Mouse (Mus musculus) ES-Bruce4 (cell line): Measurements from ENCODE around the gene Slc25a48. TPM values are rescaled to one million over a fixed set of nuclear protein-coding genes. Genes with fewer than 3 reads are reported as not detected.

Experiments
- H3K27ac ChIP-seq: 2 replicates; pipeline ENCODE4 v1.5.1; 2012; ENCODE audit warnings: low read length, inconsistent platforms; ENCODE audit not compliant: insufficient read depth
- H3K27me3 ChIP-seq: 2 replicates; pipeline ENCODE4 v1.6.1; 2012; ENCODE audit warnings: mild to moderate bottlenecking, low read length, inconsistent platforms; ENCODE audit not compliant: control insufficient read depth, poor library complexity, insufficient read depth, severe bottlenecking
- H3K36me3 ChIP-seq: 2 replicates; pipeline ENCODE4 v1.6.1; 2012; ENCODE audit warnings: inconsistent platforms, mild to moderate bottlenecking, low read length, moderate library complexity; ENCODE audit not compliant: control insufficient read depth, poor library complexity, insufficient read depth, severe bottlenecking
- H3K4me1 ChIP-seq: one replicate; pipeline ENCODE4 v1.8.1; 2011; ENCODE audit warnings: low read length; ENCODE audit not compliant: control insufficient read depth, insufficient read depth
- H3K4me3 ChIP-seq: 2 replicates; pipeline ENCODE4 v1.5.1; 2011; ENCODE audit warnings: low read depth, mild to moderate bottlenecking, low read length
- H3K9ac ChIP-seq: 2 replicates; pipeline ENCODE4 v1.6.1; 2012; ENCODE audit warnings: low read depth, mild to moderate bottlenecking, inconsistent platforms; ENCODE audit not compliant: poor library complexity, severe bottlenecking
- H3K9me3 ChIP-seq: replicated peaks from 2 replicates; pipeline ENCODE4 v1.6.1; 2012; ENCODE audit warnings: mild to moderate bottlenecking, low read length, inconsistent platforms; ENCODE audit not compliant: control insufficient read depth, poor library complexity, insufficient read depth, severe bottlenecking
- CTCF ChIP-seq: IDR thresholded peaks from one replicate; pipeline ENCODE4 v1.8.1; 2011; ENCODE audit warnings: low read depth, low read length
- EP300 ChIP-seq: IDR thresholded peaks from 2 replicates; pipeline ENCODE4 v1.6.1; 2011; ENCODE audit warnings: low read depth, low read length; ENCODE audit not compliant: insufficient read depth
- POLR2A ChIP-seq: IDR thresholded peaks from one replicate; pipeline ENCODE4 v1.8.1; 2011; ENCODE audit warnings: low read length; ENCODE audit not compliant: insufficient read depth
- polyA plus RNA-seq: library from polyadenylated mRNA; stranded (reverse); fragments of >200 nt; gene quantifications from 2 replicates; pipeline ENCODE4 v1.2.4, GENCODE M21; 2011; ENCODE audit warnings: low read depth; ENCODE audit not compliant: missing spikeins, insufficient read depth, insufficient read length

Gene Slc25a48
- polyA plus RNA-seq, 1 experiment = 0.42 TPM

DNA sequence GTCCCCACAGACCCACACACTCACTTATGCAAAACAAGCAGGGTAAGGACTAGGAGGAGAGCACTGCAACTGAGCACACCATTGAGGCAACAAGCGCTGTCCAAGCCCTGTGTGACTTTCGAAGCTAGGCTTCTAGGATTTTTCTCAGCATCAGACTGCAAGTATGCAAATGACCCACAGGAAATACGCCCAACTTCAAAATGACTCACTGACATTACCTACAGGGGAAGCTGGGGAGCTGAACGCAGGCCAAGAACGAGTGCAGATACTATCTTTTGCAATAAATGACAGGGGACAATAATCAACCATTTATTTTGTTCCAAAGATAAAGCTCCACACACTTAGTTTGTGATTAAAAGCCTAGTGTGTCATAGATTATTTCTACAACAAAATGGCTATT is 49.9 kb downstream of the Slc25a48 start:
- Histone ChIP-seq H3K36me3 (no peaks in the 10 kb centered on the region), H3K27ac (no peak overlapping the region), H3K4me1 (no peaks in the 10 kb centered on the region), H3K9ac (no peak overlapping the region), H3K27me3 (no peaks in the 10 kb centered on the region), H3K9me3 (no peaks in the 10 kb centered on the region), H3K4me3 (no peak overlapping the region)
- TF ChIP-seq POLR2A = no peak
- no peak for TF ChIP-seq EP300
- no peak for TF ChIP-seq CTCF

GRCm38 (mm10) chr13:56494440-56494839 is 56.3 kb downstream of the Slc25a48 start:
- Histone ChIP-seq H3K4me1 (no peaks in the 10 kb centered on the region), H3K27me3 (no peaks in the 10 kb centered on the region), H3K9ac (no peak overlapping the region), H3K9me3 (no peaks in the 10 kb centered on the region), H3K4me3 (no peak overlapping the region), H3K36me3 (no peaks in the 10 kb centered on the region), H3K27ac (no peak overlapping the region)
- TF ChIP-seq CTCF (no peak), EP300 (no peak), POLR2A (no peak)

GRCm38 (mm10) chr13:56500132-56500531 is 62.0 kb downstream of the Slc25a48 start:
- Histone ChIP-seq H3K36me3 (no peaks in the 10 kb centered on the region), H3K27me3 (no peaks in the 10 kb centered on the region), H3K27ac (no peak overlapping the region), H3K4me3 (no peak overlapping the region), H3K9me3 (no peaks in the 10 kb centered on the region), H3K9ac (no peak overlapping the region), H3K4me1 (no peaks in the 10 kb centered on the region)
- TF ChIP-seq EP300 (no peak), CTCF (peak; percentile 16)

GRCm38 (mm10) chr13:56500636-56501035 is 62.5 kb downstream of the Slc25a48 start:
- Histone ChIP-seq H3K4me1 (no peaks in the 10 kb centered on the region), H3K9me3 (no peaks in the 10 kb centered on the region), H3K9ac (no peak overlapping the region), H3K36me3 (no peaks in the 10 kb centered on the region), H3K4me3 (no peak overlapping the region), H3K27me3 (no peaks in the 10 kb centered on the region), H3K27ac (no peak overlapping the region)
- TF ChIP-seq POLR2A (no peak), EP300 (no peak), CTCF (no peak)

GRCm38 (mm10) chr13:56501866-56502420 is 63.8 kb downstream of the Slc25a48 start:
- Histone ChIP-seq H3K27me3 (no peaks in the 10 kb centered on the region), H3K9ac (no peak overlapping the region), H3K27ac (no peak overlapping the region), H3K36me3 (no peaks in the 10 kb centered on the region), H3K4me1 (no peaks in the 10 kb centered on the region), H3K4me3 (no peak overlapping the region), H3K9me3 (no peaks in the 10 kb centered on the region)
- no peak for TF ChIP-seq CTCF
- TF ChIP-seq EP300 = no peak
- no peak for TF ChIP-seq POLR2A

DNA sequence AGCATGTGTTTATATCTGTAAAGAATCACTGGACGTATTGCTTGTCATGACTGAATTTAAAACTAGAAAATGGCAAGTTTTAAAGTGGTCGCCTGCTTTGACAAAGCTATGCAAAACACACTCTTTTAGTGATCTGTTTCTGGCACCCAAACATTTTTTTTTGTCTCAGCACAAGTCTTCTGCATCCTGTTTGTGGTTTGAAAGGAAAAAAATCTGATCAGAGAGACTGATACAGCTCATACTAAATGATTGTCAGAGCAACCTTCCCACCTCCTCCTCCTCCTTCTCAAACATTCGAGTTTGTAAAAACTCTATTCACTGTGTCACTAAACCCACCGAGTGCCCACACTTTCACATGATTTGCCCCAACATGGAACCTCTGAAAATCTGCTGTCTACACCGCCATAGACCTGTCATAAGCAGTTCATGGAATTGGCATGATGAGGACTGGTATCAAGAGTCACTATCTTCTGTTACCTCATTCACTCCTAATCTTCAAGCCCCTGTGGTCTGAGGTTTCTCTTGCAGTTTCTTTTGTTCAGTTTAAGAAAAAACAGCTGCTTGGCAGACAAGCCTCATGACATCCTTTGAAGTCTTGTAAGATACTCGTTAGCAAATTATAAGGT is 68.8 kb downstream of the Slc25a48 start:
- no peak overlapping the region for H3K27ac ChIP-seq
- no peaks in the 10 kb centered on the region for H3K27me3 ChIP-seq
- H3K9ac ChIP-seq = no peak overlapping the region
- H3K36me3 ChIP-seq = no peaks in the 10 kb centered on the region
- no peaks in the 10 kb centered on the region for H3K4me1 ChIP-seq
- H3K4me3 ChIP-seq = no peak overlapping the region
- TF ChIP-seq POLR2A (no peak), CTCF (no peak), EP300 (no peak)
- no peaks in the 10 kb centered on the region for H3K9me3 ChIP-seq
